Mouse (Mus musculus) spleen, adult 2 months (tissue): ENCODE measurements at regions not wholly inside any gene's neighbourhood (a gene's known extent, or its start where the extent isn't known, plus 50 kb on each side); places are given as distances from the start of the nearest gene placed in this dataset.

Experiments used
- CTCF ChIP-seq: fragments of 200-500 bp; IDR thresholded peaks from 2 replicates; pipeline ENCODE4 v1.5.1; 2011; ENCODE audit warnings: mild to moderate bottlenecking, inconsistent platforms; ENCODE audit not compliant: insufficient read depth, insufficient read length, insufficient replicate concordance; ENCODE audit errors: extremely low read depth
- POLR2A ChIP-seq: fragments of 200-500 bp; IDR thresholded peaks from 2 replicates; pipeline ENCODE4 v1.6.1; 2011; ENCODE audit warnings: low read depth, low read length, inconsistent platforms

DNA sequence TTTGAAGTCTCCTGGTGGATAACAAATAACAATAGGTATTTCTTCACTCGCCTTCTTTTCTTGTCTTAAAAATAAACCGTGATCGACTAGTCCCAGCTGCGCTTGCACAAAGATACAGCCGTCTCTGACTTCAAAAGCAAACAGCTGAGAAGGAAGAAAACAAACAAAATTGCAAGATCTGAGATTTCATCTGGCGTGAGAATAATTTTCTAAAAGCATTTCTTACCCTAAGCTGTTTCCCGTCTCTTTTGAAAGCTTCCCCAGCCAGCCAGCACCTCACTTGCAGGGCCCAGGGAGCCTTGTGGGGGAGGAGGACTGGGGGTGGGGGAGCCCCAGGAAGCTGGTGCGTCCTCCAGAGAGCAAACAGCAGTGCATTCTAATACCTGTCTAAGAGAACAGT, 258.2 kb upstream of the Pabpc6 start:
- TF ChIP-seq POLR2A (no peak), CTCF (no peak)
